Mouse (Mus musculus): ENCODE measurements around the gene Tnfrsf11a. TPM values are rescaled to one million over a fixed set of nuclear protein-coding genes. Genes with fewer than 3 reads are reported as not detected.

Tnfrsf11a gene
- polyA plus RNA-seq, 2 experiments, result 0.18 to 0.33 TPM

- Histone ChIP-seq H3K9ac (replicated peaks) (no peak overlapping the region), H3K4me2 (ENCODE audit: low read depth) (no peak overlapping the region), H3K9me3 (ENCODE audit: control insufficient read depth, low read length) (no peaks in the 10 kb centered on the region), H3K36me3 (replicated peaks; ENCODE audit: control insufficient read depth, insufficient read depth, low read depth) (no peaks in the 10 kb centered on the region), H3K4me1 (replicated peaks; ENCODE audit: control insufficient read depth in 2 of 2, insufficient read depth in 2 of 2, low read length in 1 of 2) (no peaks in the 10 kb centered on the region; a peak in 1 of 4 replicates), H3K27me3 (ENCODE audit: control insufficient read depth, insufficient read depth, low read length) (peaks cover 19% of the 10 kb centered on the region), H3K4me3 (ENCODE audit: insufficient read depth in 1 of 2, low read depth in 2 of 2, low read length in 2 of 2) (no peak overlapping the region), H3K27ac (no peak overlapping the region)
- 39% methylated on average over 4 of the region's 4 CpGs for WGBS (ENCODE audit: insufficient replicate concordance)
- ATAC-seq (ENCODE audit: insufficient read depth) (no peak), DNase-seq (ENCODE audit: low read depth in 3 of 3, low spot score in 3 of 3) (no peak)
- TF ChIP-seq CTCF (IDR thresholded peaks at IDR 0.05; ENCODE audit: low read depth) (no peak), EP300 (IDR thresholded peaks at IDR 0.05; ENCODE audit: low read depth) (no peak)
Observed at GRCm38 (mm10) chr1:105785146-105785545, 4.6 kb downstream of the Tnfrsf11a start.

- no peaks in the 10 kb centered on the region for H3K9me3 ChIP-seq (ENCODE audit: control insufficient read depth, low read length)
- 36% methylated on average over 6 of the region's 6 CpGs for WGBS (ENCODE audit: insufficient replicate concordance)
- H3K36me3 ChIP-seq (replicated peaks; ENCODE audit: control insufficient read depth, insufficient read depth, low read depth), result no peaks in the 10 kb centered on the region
- H3K27me3 ChIP-seq (ENCODE audit: control insufficient read depth, insufficient read depth, low read length), result peaks cover 2% of the 10 kb centered on the region
- ATAC-seq (ENCODE audit: insufficient read depth) (no peak), DNase-seq (ENCODE audit: low read depth in 3 of 3, low spot score in 3 of 3) (no peak)
- H3K27ac ChIP-seq, result no peak overlapping the region
- no peak overlapping the region for H3K9ac ChIP-seq (replicated peaks)
- TF ChIP-seq CTCF (IDR thresholded peaks at IDR 0.05; ENCODE audit: low read depth) (no peak), EP300 (IDR thresholded peaks at IDR 0.05; ENCODE audit: low read depth) (no peak)
- no peak overlapping the region for H3K4me2 ChIP-seq (ENCODE audit: low read depth)
- no peak overlapping the region for H3K4me3 ChIP-seq (ENCODE audit: insufficient read depth in 1 of 2, low read depth in 2 of 2, low read length in 2 of 2)
- H3K4me1 ChIP-seq (replicated peaks; ENCODE audit: control insufficient read depth in 2 of 2, insufficient read depth in 2 of 2, low read length in 1 of 2), result no peaks in the 10 kb centered on the region
Observed at GRCm38 (mm10) chr1:105786731-105787357, 6.3 kb downstream of the Tnfrsf11a start.

- no peak overlapping the region for H3K4me3 ChIP-seq (ENCODE audit: insufficient read depth in 1 of 2, low read depth in 2 of 2, low read length in 2 of 2)
- ATAC-seq (ENCODE audit: insufficient read depth), result no peak
- H3K9ac ChIP-seq (replicated peaks), result no peak overlapping the region
- no peak for DNase-seq (ENCODE audit: low read depth in 3 of 3, low spot score in 3 of 3)
- no peak overlapping the region for H3K4me2 ChIP-seq (ENCODE audit: low read depth)
- no peaks in the 10 kb centered on the region for H3K4me1 ChIP-seq (replicated peaks; ENCODE audit: control insufficient read depth in 2 of 2, insufficient read depth in 2 of 2, low read length in 1 of 2)
- no peak overlapping the region for H3K27ac ChIP-seq
- TF ChIP-seq EP300 (IDR thresholded peaks at IDR 0.05; ENCODE audit: low read depth) (no peak), CTCF (IDR thresholded peaks at IDR 0.05; ENCODE audit: low read depth) (no peak)
- no peaks in the 10 kb centered on the region for H3K27me3 ChIP-seq (ENCODE audit: control insufficient read depth, insufficient read depth, low read length)
- H3K36me3 ChIP-seq (replicated peaks; ENCODE audit: control insufficient read depth, insufficient read depth, low read depth), result no peaks in the 10 kb centered on the region
- H3K9me3 ChIP-seq (ENCODE audit: control insufficient read depth, low read length), result no peaks in the 10 kb centered on the region
- 54% methylated on average over 3 of the region's 3 CpGs for WGBS (ENCODE audit: insufficient replicate concordance)
Observed at GRCm38 (mm10) chr1:105790103-105790502, 9.6 kb downstream of the Tnfrsf11a start.

GRCm38 (mm10) chr1:105794670-105795069, 14.2 kb downstream of the Tnfrsf11a start:
- no peak overlapping the region for H3K27ac ChIP-seq
- DNase-seq (ENCODE audit: low read depth in 3 of 3, low spot score in 3 of 3), result no peak
- H3K4me1 ChIP-seq (replicated peaks; ENCODE audit: control insufficient read depth in 2 of 2, insufficient read depth in 2 of 2, low read length in 1 of 2), result no peaks in the 10 kb centered on the region
- H3K4me3 ChIP-seq (ENCODE audit: insufficient read depth in 1 of 2, low read depth in 2 of 2, low read length in 2 of 2), result no peak overlapping the region
- no peak overlapping the region for H3K9ac ChIP-seq (replicated peaks)
- no peaks in the 10 kb centered on the region for H3K9me3 ChIP-seq (ENCODE audit: control insufficient read depth, low read length)
- H3K4me2 ChIP-seq (ENCODE audit: low read depth), result no peak overlapping the region
- WGBS (ENCODE audit: insufficient replicate concordance), result 64% methylated on average over 6 of the region's 6 CpGs
- ATAC-seq (ENCODE audit: insufficient read depth), result no peak
- no peaks in the 10 kb centered on the region for H3K36me3 ChIP-seq (replicated peaks; ENCODE audit: control insufficient read depth, insufficient read depth, low read depth)
- H3K27me3 ChIP-seq (ENCODE audit: control insufficient read depth, insufficient read depth, low read length), result no peaks in the 10 kb centered on the region
- TF ChIP-seq EP300 (IDR thresholded peaks at IDR 0.05; ENCODE audit: low read depth) (no peak), CTCF (IDR thresholded peaks at IDR 0.05; ENCODE audit: low read depth) (no peak)

- Histone ChIP-seq H3K9ac (replicated peaks) (no peak overlapping the region), H3K36me3 (replicated peaks; ENCODE audit: control insufficient read depth, insufficient read depth, low read depth) (no peaks in the 10 kb centered on the region), H3K27ac (no peak overlapping the region), H3K4me3 (ENCODE audit: insufficient read depth in 1 of 2, low read depth in 2 of 2, low read length in 2 of 2) (no peak overlapping the region), H3K27me3 (ENCODE audit: control insufficient read depth, insufficient read depth, low read length) (no peaks in the 10 kb centered on the region), H3K4me2 (ENCODE audit: low read depth) (no peak overlapping the region), H3K4me1 (replicated peaks; ENCODE audit: control insufficient read depth in 2 of 2, insufficient read depth in 2 of 2, low read length in 1 of 2) (peaks cover 0 to 5% of the 10 kb centered on the region in 2 experiments; a peak in 2 of 4 replicates), H3K9me3 (ENCODE audit: control insufficient read depth, low read length) (no peaks in the 10 kb centered on the region)
- WGBS (ENCODE audit: insufficient replicate concordance), result 53% methylated on average over 4 of the region's 4 CpGs
- DNase-seq (ENCODE audit: low read depth in 3 of 3, low spot score in 3 of 3) (no peak), ATAC-seq (ENCODE audit: insufficient read depth) (no peak)
- no peak for TF ChIP-seq EP300 (IDR thresholded peaks at IDR 0.05; ENCODE audit: low read depth)
- no peak for TF ChIP-seq CTCF (IDR thresholded peaks at IDR 0.05; ENCODE audit: low read depth)
Observed at GRCm38 (mm10) chr1:105795705-105796104, 15.2 kb downstream of the Tnfrsf11a start.
